Mouse (Mus musculus) left cerebral cortex, adult 9 months (tissue): Measurements from ENCODE around the gene Cstb.

Source experiments
- DNase-seq, 2 experiments: peaks; one replicate each; pipeline ENCODE4 v3.0.0; 2022; ENCODE audit warnings: low spot score in 2 of 2

Cstb gene

GRCm38 (mm10) chr10:78417888-78418287 lies 7.6 kb upstream of the Cstb start:
- peak in 1 of 2 experiments; percentile 58 for DNase-seq

- DNase-seq = no peak
These were observed 6.7 kb upstream of the Cstb start for GRCm38 (mm10) chr10:78418791-78419190.

GRCm38 (mm10) chr10:78420929-78421328 lies 4.5 kb upstream of the Cstb start:
- no peak for DNase-seq

- no peak for DNase-seq
These were observed 2.9 kb upstream of the Cstb start for GRCm38 (mm10) chr10:78422614-78423013.

- DNase-seq = peak in 1 of 2 experiments; percentile 25
These were observed 757 bp downstream of the Cstb start for GRCm38 (mm10) chr10:78426117-78426735.

- DNase-seq = no peak
These were observed 2.6 kb downstream of the Cstb start for GRCm38 (mm10) chr10:78428070-78428469.

- no peak for DNase-seq
These were observed 3.7 kb downstream of the Cstb start for GRCm38 (mm10) chr10:78429180-78429579.

GRCm38 (mm10) chr10:78429776-78430175 lies 4.3 kb downstream of the Cstb start:
- no peak for DNase-seq

- DNase-seq = no peak
These were observed 7.4 kb downstream of the Cstb start for GRCm38 (mm10) chr10:78432853-78433252.

GRCm38 (mm10) chr10:78438094-78438493 lies 12.6 kb downstream of the Cstb start:
- peak in 1 of 2 experiments; percentile 83 for DNase-seq

- DNase-seq = no peak
These were observed 14.1 kb downstream of the Cstb start for GRCm38 (mm10) chr10:78439550-78439949.

GRCm38 (mm10) chr10:78439990-78440389 lies 14.5 kb downstream of the Cstb start:
- DNase-seq = no peak

GRCm38 (mm10) chr10:78440812-78441211 lies 15.3 kb downstream of the Cstb start:
- no peak for DNase-seq

- no peak for DNase-seq
These were observed 16.1 kb downstream of the Cstb start for GRCm38 (mm10) chr10:78441606-78442005.

GRCm38 (mm10) chr10:78442292-78442691 lies 16.8 kb downstream of the Cstb start:
- DNase-seq = no peak

- DNase-seq = no peak
These were observed 20.7 kb downstream of the Cstb start for GRCm38 (mm10) chr10:78446195-78446594.

GRCm38 (mm10) chr10:78447396-78447795 lies 21.9 kb downstream of the Cstb start:
- no peak for DNase-seq

GRCm38 (mm10) chr10:78450761-78451160 lies 25.3 kb downstream of the Cstb start:
- DNase-seq = no peak

GRCm38 (mm10) chr10:78452641-78453040 lies 27.2 kb downstream of the Cstb start:
- peak in 1 of 2 experiments; percentile 23 for DNase-seq

GRCm38 (mm10) chr10:78456696-78457095 lies 31.2 kb downstream of the Cstb start:
- DNase-seq = peak in 1 of 2 experiments; percentile 26

GRCm38 (mm10) chr10:78457495-78458347 lies 32.3 kb downstream of the Cstb start:
- peak; percentile 44 to 62 for DNase-seq

- DNase-seq = peak in 1 of 2 experiments; percentile 49
These were observed 33.1 kb downstream of the Cstb start for GRCm38 (mm10) chr10:78458348-78459111.
